Mouse (Mus musculus) forebrain, embryonic 15.5 days (tissue): Measurements from ENCODE around the gene Acp5. TPM values are rescaled to one million over a fixed set of nuclear protein-coding genes. Genes with fewer than 3 reads are reported as not detected.

ENCODE experiments used
- ATAC-seq: fragments of 200-750 bp; cut with Nextera tagmentation; replicated peaks from 2 replicates; pipeline ENCODE4 v1.8.0; 2017; ENCODE audit warnings: mild to moderate bottlenecking, moderate TSS enrichment, moderate library complexity
- H3K27ac ChIP-seq: fragments of 300-500 bp; sonication (generic); replicated peaks from 2 replicates; pipeline ENCODE4 v1.5.1; 2015; ENCODE audit warnings: mild to moderate bottlenecking, inconsistent platforms
- H3K27me3 ChIP-seq: fragments of 300-500 bp; sonication (generic); 2 replicates; pipeline ENCODE4 v1.6.1; 2015; ENCODE audit warnings: inconsistent platforms
- H3K36me3 ChIP-seq: fragments of 300-500 bp; sonication (generic); 2 replicates; pipeline ENCODE4 v1.6.1; 2015; ENCODE audit warnings: mild to moderate bottlenecking, inconsistent platforms
- H3K4me1 ChIP-seq: fragments of 300-500 bp; sonication (generic); 2 replicates; pipeline ENCODE4 v1.6.1; 2015; ENCODE audit warnings: inconsistent platforms
- H3K4me2 ChIP-seq: fragments of 300-500 bp; sonication (generic); replicated peaks from 2 replicates; pipeline ENCODE4 v1.6.1; 2015; ENCODE audit warnings: mild to moderate bottlenecking, inconsistent platforms
- H3K4me3 ChIP-seq: fragments of 300-500 bp; sonication (generic); 2 replicates; pipeline ENCODE4 v1.5.1; 2015; ENCODE audit warnings: mild to moderate bottlenecking, inconsistent platforms
- H3K9ac ChIP-seq: fragments of 300-500 bp; sonication (generic); replicated peaks from 2 replicates; pipeline ENCODE4 v1.6.1; 2015; ENCODE audit warnings: mild to moderate bottlenecking, inconsistent platforms
- H3K9me3 ChIP-seq: fragments of 300-500 bp; sonication (generic); 2 replicates; pipeline ENCODE4 v1.6.1; 2016; ENCODE audit warnings: inconsistent platforms
- WGBS: fragments of 180-500 bp; shearing (Covaris S2); methylation state at CpG from one replicate; pipeline ENCODE4 v1.1.7; 2015; ENCODE audit warnings: mixed read lengths; 5-methylcytosine and 5-hydroxymethylcytosine counted together
- polyA plus RNA-seq: library from polyadenylated mRNA; unstranded; fragments of >200 nt; fragmentation: Nextera tagmentation; extraction: Ambion mirVana; gene quantifications from 2 replicates; pipeline ENCODE4 v1.2.1, GENCODE M21; 2015

Acp5 gene
- polyA plus RNA-seq, 1 experiment from 2014 or later = 0.17 TPM

GRCm38 (mm10) chr9:22134988-22135643 is 395 bp downstream of the Acp5 start:
- Histone ChIP-seq H3K4me1 (peaks cover 9% of the 10 kb centered on the region; the same call in 1 of the 2 replicates), H3K27me3 (peaks cover 22% of the 10 kb centered on the region), H3K27ac (no peak overlapping the region), H3K9me3 (no peaks in the 10 kb centered on the region), H3K4me2 (no peak overlapping the region), H3K36me3 (no peaks in the 10 kb centered on the region), H3K4me3 (no peak overlapping the region), H3K9ac (no peak overlapping the region)
- ATAC-seq = no peak
- WGBS = 71% methylated on average over 9 of the region's 9 CpGs

- Histone ChIP-seq H3K4me2 (no peak overlapping the region), H3K9ac (no peak overlapping the region), H3K9me3 (no peaks in the 10 kb centered on the region), H3K27me3 (peaks cover 22% of the 10 kb centered on the region), H3K27ac (no peak overlapping the region), H3K4me1 (peaks cover 9% of the 10 kb centered on the region; the same call in 1 of the 2 replicates), H3K36me3 (no peaks in the 10 kb centered on the region), H3K4me3 (no peak overlapping the region)
- 88% methylated on average over 7 of the region's 7 CpGs for WGBS
- ATAC-seq = no peak
Observed at GRCm38 (mm10) chr9:22134246-22134890, 1.1 kb downstream of the Acp5 start.

- Histone ChIP-seq H3K9ac (no peak overlapping the region), H3K27ac (no peak overlapping the region), H3K36me3 (no peaks in the 10 kb centered on the region), H3K27me3 (peaks cover 22% of the 10 kb centered on the region), H3K4me2 (no peak overlapping the region), H3K4me1 (peaks cover 9% of the 10 kb centered on the region; the same call in 1 of the 2 replicates), H3K4me3 (no peak overlapping the region), H3K9me3 (no peaks in the 10 kb centered on the region)
- WGBS = 59% methylated on average over 11 of the region's 11 CpGs
- ATAC-seq = no peak
Observed at GRCm38 (mm10) chr9:22132220-22132619, 3.3 kb downstream of the Acp5 start.

GRCm38 (mm10) chr9:22131226-22131981 is 4.1 kb downstream of the Acp5 start:
- no peak overlapping the region for H3K27ac ChIP-seq
- H3K36me3 ChIP-seq = no peaks in the 10 kb centered on the region
- ATAC-seq = no peak
- H3K9ac ChIP-seq = no peak overlapping the region
- peak overlapping the region; percentile 9; the same call in 1 of the 2 replicates for H3K4me2 ChIP-seq
- no peaks in the 10 kb centered on the region for H3K9me3 ChIP-seq
- H3K27me3 ChIP-seq = peaks cover 22% of the 10 kb centered on the region
- peaks cover 9% of the 10 kb centered on the region; the same call in 1 of the 2 replicates for H3K4me1 ChIP-seq
- 2% methylated on average over 34 of the region's 35 CpGs for WGBS
- no peak overlapping the region for H3K4me3 ChIP-seq

- 92% methylated on average over 15 of the region's 15 CpGs for WGBS
- ATAC-seq = no peak
- Histone ChIP-seq H3K4me3 (no peak overlapping the region), H3K9ac (no peak overlapping the region), H3K4me1 (no peaks in the 10 kb centered on the region), H3K27ac (no peak overlapping the region), H3K9me3 (no peaks in the 10 kb centered on the region), H3K27me3 (0 out of 2 replicates have a peak, but pooled peaks cover 6% of the 10 kb centered on the region), H3K36me3 (no peaks in the 10 kb centered on the region), H3K4me2 (no peak overlapping the region)
Observed at GRCm38 (mm10) chr9:22125246-22126027, 10.1 kb downstream of the Acp5 start.

GRCm38 (mm10) chr9:22124169-22124568 is 11.3 kb downstream of the Acp5 start:
- Histone ChIP-seq H3K9ac (no peak overlapping the region), H3K4me3 (no peak overlapping the region), H3K4me2 (no peak overlapping the region), H3K27ac (no peak overlapping the region), H3K4me1 (no peaks in the 10 kb centered on the region), H3K9me3 (no peaks in the 10 kb centered on the region), H3K27me3 (0 out of 2 replicates have a peak, but pooled peaks cover 3% of the 10 kb centered on the region), H3K36me3 (no peaks in the 10 kb centered on the region)
- 86% methylated on average over 3 of the region's 3 CpGs for WGBS
- no peak for ATAC-seq

- Histone ChIP-seq H3K4me3 (no peak overlapping the region), H3K9ac (no peak overlapping the region), H3K4me2 (no peak overlapping the region), H3K4me1 (no peaks in the 10 kb centered on the region), H3K27me3 (0 out of 2 replicates have a peak, but pooled peaks cover 3% of the 10 kb centered on the region), H3K36me3 (no peaks in the 10 kb centered on the region), H3K9me3 (no peaks in the 10 kb centered on the region), H3K27ac (no peak overlapping the region)
- 82% methylated on average over 7 of the region's 7 CpGs for WGBS
- ATAC-seq = no peak
Observed at GRCm38 (mm10) chr9:22123069-22123609, 12.4 kb downstream of the Acp5 start.

- Histone ChIP-seq H3K27ac (no peak overlapping the region), H3K4me1 (peaks cover 6% of the 10 kb centered on the region), H3K4me3 (no peak overlapping the region), H3K9ac (no peak overlapping the region), H3K27me3 (0 out of 2 replicates have a peak, but pooled peaks cover 3% of the 10 kb centered on the region), H3K9me3 (no peaks in the 10 kb centered on the region), H3K4me2 (no peak overlapping the region), H3K36me3 (no peaks in the 10 kb centered on the region)
- no peak for ATAC-seq
- WGBS = 76% methylated on average over 3 of the region's 3 CpGs
Observed at GRCm38 (mm10) chr9:22122005-22122404, 13.5 kb downstream of the Acp5 start.

- Histone ChIP-seq H3K9ac (no peak overlapping the region), H3K4me1 (peaks cover 7% of the 10 kb centered on the region), H3K36me3 (no peaks in the 10 kb centered on the region), H3K9me3 (no peaks in the 10 kb centered on the region), H3K4me2 (no peak overlapping the region), H3K4me3 (no peak overlapping the region), H3K27ac (no peak overlapping the region), H3K27me3 (0 out of 2 replicates have a peak, but pooled peaks cover 3% of the 10 kb centered on the region)
- no peak for ATAC-seq
Observed at GRCm38 (mm10) chr9:22121545-22121944, 14.0 kb downstream of the Acp5 start.

- H3K4me2 ChIP-seq = no peak overlapping the region
- 0 out of 2 replicates have a peak, but pooled peaks cover 3% of the 10 kb centered on the region for H3K27me3 ChIP-seq
- no peak overlapping the region for H3K27ac ChIP-seq
- H3K9ac ChIP-seq = no peak overlapping the region
- no peaks in the 10 kb centered on the region for H3K36me3 ChIP-seq
- H3K4me1 ChIP-seq = peaks cover 18% of the 10 kb centered on the region
- no peak for ATAC-seq
- no peak overlapping the region for H3K4me3 ChIP-seq
- WGBS = 94% methylated on average over 4 of the region's 4 CpGs
- H3K9me3 ChIP-seq = no peaks in the 10 kb centered on the region
Observed at GRCm38 (mm10) chr9:22119543-22119942, 16.0 kb downstream of the Acp5 start.

- ATAC-seq = no peak
- 45% methylated on average over 10 of the region's 10 CpGs for WGBS
- Histone ChIP-seq H3K9me3 (no peaks in the 10 kb centered on the region), H3K27ac (peak overlapping the region; percentile 77; the same call in 1 of the 2 replicates), H3K27me3 (0 out of 2 replicates have a peak, but pooled peaks cover 3% of the 10 kb centered on the region), H3K4me1 (peaks cover 18% of the 10 kb centered on the region), H3K4me3 (peak overlapping the region; percentile 96), H3K9ac (peak overlapping the region; percentile 70), H3K4me2 (peak overlapping the region; percentile 87), H3K36me3 (peaks cover 6% of the 10 kb centered on the region)
Observed at GRCm38 (mm10) chr9:22117754-22118456, 17.6 kb downstream of the Acp5 start.
